Mouse (Mus musculus) left cerebral cortex, adult 8-10 months (tissue): ENCODE measurements at regions not wholly inside any gene's neighbourhood (a gene's known extent, or its start where the extent isn't known, plus 50 kb on each side); places are given as distances from the start of the nearest gene placed in this dataset.

Source experiments
- DNase-seq, 2 experiments: peaks; one replicate each; pipeline ENCODE4 v3.0.0; 2022; ENCODE audit warnings: low spot score in 2 of 2

DNA sequence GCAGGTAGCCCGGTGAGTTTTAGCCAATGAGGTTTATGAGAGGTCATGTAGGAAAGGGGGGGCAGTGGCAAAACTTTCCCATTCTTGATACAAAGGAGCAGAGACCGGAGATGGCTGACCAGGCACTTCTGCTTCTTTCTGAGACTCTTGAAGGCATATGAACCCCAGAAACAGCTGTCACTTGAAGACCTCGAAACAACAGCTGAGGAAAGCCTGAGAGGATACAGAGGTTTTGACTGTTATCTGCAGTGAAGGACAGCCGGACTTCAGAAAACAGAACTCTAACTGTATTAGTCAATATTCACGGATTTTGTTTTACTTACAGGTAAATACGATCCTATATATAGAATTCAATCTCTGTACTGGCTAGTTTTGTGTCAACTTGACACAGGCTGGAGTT, 50.0 kb upstream of the Tiparp start:
- no peak for DNase-seq

DNA sequence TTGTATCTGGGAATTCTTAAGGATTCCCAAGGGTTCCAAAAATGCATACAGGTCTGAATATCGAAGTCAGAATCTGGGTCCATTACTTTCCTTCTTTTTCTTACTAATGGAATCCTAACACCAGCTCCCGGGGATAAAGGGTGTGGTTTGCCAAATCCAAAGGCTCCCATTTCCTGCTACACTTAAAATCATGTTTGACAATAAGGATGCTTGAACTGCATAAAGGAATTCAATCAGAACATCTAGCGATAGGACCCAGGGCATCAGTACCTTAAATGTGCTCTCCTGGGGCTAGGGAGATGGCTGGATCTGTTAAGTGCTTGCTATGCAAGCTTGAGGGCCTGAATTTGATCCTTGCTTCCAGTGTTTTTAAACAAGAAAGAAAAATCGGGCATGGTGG, 51.1 kb upstream of the Tiparp start:
- no peak for DNase-seq

DNA sequence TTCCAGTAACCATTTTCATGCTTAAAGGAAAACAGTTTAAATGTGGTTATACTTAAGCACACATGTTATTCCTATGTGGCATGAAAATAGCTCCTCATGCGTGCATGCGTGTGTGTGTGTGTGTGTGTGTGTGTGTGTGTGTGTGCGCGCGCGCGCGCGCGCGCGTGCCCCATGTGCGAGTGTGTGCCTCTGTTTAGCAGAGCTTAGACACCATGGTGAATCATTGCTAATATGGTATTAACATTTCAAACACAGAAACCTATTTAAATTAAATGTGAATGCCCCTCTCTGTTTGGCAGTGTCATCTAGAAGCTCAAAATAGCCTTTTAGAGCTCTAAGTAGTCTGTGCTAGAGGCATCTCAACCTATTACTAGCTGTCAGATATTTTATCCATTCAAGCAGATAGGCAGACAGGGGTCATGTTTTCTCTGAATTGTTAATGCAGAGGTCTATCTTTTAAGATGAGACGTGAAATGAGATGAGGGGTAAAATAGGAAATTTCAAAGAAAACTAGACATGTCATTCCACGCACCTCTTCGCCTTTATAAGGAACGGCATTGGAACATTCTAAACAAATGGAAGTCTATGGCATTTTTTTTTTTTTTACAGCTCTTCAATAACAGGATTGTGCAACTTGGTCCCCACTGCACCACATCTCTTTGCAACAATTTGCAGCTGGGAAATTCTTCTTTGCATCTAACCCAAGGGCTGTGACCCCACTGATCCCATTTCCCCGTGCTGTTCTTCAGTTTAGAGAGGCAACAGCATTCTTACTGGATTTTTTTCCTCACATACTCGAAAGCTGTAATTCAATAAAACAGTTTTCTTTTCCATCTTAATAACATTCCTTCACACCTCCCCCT, 51.9 kb upstream of the Tiparp start:
- DNase-seq = no peak

DNA sequence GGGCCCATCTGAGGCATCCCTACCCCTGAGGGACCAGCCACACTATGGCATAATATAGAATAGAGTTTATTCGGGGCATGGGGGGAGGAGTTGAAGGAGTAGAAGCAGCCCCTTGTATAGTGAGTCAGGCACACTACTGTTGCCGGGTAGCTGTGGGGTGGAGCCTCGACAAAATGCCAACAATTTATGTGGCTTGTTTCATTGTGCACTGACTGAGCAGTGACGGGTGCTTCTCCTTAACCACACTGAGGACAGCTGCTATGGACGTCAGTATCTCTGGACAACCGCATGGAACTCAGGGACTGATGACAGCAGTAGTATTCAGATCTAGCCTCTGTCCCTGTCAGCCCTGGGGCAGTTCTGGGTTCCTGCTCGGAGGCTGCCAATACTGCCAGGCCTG, 53.6 kb upstream of the Tiparp start:
- DNase-seq = no peak

DNA sequence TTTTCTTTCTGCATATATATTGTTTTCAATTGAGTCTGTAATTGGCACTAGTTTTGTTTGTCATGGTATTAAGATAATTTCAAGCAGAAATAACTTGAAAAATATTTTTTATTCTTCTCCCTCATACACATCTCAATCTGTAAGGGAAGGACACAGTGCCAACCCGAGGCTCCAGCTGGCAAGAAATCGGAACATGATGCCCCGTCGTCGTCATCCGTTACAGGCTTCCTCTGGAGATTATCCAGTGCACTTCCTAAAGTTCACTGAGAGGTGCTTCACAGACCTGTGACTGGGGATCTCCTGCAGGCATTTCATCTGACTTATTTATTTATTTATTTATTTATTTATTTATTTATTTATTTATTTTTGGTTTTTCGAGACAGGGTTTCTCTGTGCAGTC, 56.4 kb upstream of the Tiparp start:
- DNase-seq = no peak

DNA sequence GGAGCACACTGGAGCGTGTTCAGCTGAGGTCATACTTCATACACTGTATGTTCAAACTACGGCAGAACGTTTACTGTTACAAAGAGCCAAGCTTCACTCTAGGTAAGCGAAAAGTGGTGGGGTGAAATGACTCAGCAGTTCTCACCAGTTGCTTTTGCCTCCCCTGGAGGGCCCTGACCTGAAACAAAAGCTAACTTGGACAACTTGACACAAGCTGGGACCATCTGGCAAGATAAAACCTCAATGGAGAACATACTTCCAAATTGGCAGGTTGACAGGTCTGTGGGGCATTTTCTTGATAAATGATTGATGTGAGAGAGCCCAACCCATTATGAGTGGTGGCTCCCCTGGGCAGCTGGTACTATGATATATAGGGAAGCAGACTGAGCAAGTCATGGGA, 59.0 kb upstream of the Tiparp start:
- no peak for DNase-seq

DNA sequence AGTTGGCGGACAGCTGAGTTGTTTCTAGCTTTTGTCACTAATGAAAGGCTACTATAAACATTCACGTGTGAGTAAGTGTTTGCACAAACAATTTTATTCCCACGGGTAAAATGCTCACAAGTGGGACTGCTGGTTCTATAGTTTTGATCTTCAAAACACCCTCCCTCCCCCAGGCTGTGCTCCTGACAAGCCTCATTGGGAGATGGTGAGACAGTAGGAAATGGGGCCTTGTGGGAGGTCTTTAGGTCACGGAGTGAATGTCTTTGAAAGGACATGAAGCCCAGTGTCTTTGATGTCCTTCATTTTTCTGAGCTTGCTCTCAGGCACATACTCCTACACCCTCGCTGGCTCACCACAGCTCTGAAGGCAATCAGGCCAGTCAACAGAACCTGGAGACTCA, 63.4 kb upstream of the Tiparp start:
- no peak for DNase-seq

DNA sequence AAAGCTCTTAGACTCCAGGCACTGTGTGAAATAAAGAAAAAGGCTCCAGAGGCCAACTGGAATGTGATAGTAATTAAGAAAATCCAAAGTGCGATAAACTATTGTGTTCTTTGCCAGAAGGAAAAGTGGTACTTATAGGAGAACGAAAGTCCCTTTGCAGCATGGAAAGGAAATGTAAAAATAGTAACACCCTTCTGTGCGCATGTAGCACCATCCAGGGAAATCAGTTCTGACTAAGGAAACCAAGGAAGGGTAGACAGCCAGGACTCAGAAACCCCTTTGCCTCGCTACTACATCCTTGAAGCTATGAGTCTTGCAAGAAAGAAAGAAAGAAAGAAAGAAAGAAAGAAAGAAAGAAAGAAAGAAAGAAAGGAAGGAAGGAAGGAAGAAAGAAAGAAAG, 67.3 kb upstream of the Tiparp start:
- no peak for DNase-seq

DNA sequence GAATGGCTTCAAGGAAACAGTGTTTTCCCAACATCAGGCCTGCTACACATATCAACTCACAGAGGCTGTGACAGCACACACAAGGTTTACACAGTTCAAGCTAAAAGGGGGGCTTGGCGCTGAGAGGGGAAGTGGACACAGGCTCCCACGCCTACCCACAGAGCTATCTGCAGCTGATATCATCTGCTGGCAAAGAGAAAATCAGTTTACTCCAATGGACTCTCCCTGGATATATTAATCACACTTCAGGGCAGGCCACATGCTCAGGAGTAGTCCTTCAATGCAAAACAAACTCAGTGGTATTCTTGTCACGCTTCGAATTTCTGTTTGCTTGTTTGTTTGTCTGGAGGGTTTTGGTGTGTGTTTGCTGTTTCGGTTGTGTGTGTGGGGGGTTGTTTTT, 67.3 kb upstream of the Ssr3 start:
- no peak for DNase-seq

DNA sequence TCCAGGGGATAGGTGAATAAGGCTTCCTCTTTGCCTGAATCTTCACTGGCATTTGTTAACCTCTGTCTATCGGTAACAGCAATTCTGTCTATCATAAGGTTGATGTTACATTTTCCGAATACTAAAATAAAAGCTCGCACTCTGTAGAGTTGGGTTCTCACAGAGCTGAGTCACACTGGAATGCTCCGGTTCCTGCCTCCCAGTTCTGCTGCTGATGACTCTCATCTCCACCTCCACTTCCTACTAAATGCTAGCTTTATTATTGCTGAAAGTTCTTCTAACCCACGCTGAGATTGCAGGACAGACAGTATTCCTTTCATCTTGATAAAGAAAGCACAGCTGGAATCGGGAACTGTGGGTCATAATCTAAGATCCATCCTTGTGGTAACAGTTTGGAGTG, 65.5 kb upstream of the Ssr3 start:
- DNase-seq = no peak

DNA sequence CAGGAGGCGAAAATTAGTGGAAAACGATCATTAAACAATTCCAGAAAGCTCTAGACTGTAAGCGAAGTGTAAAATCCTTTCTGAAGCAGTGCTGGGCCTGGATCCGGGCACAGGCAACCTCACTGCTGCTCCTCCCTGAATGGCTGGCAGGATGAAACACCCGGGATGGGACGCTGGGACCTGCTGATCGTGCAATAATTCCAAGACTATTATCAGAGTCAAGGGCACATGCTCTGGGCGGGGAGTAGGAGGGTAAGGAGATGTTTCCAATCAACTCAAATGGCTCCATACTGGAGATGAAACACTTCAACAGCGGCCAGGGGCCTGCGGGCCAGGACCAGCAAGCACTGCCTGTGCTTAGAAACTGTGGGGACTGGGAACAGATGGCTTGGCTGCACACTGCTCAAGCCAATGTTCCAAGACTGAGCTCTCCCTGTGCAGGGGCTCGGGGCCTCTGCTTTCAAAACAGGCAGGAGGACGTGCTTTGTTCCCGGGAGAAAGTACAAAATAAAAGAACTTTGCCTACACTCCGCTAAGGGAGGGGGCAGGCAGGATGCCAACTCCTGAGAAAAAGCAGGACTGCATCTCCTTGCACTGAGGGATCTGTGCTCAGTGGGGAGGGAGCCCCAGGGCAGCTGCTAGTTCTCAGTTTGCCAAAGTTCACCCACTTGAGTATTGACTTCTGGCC, 63.3 kb upstream of the Ssr3 start:
- DNase-seq = peak; percentile 25 to 41

DNA sequence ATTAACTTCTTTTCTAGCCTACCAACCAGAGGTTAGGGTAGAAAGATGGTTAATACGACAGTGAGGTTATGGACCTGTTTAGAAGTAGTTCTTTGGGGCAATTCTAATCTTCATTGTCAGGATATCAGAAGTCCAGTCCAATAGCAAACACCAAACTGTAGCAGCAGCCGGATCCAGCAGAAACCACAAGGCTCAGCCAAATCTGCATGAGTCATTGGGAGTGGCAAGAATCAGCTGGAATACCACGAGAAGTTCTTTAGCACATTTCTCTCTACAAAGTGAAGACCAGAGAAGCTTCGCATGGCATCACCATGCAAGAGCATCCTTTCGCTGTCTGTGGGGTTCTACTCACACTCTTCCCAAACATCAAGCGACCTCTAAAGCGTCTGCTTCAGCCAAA, 61.9 kb upstream of the Ssr3 start:
- DNase-seq = no peak

DNA sequence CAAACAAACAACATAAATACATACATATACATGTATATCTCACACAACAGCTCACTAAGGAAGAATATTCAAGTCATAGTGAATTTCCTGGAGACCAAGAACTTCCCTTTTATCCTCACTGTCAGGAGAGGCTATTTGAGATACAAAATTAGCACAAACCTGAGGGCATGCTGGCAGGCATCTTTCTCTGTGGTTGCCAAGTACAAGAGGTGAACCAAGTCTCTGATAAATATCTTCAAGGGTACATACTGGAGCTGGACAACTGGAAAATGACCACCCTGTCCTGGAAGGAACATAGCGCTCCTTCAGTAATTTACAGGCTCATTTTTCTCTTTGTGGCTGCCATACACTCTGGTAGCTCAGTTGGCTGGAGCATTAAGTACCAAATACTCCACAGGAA, 56.8 kb upstream of the Ssr3 start:
- no peak for DNase-seq

DNA sequence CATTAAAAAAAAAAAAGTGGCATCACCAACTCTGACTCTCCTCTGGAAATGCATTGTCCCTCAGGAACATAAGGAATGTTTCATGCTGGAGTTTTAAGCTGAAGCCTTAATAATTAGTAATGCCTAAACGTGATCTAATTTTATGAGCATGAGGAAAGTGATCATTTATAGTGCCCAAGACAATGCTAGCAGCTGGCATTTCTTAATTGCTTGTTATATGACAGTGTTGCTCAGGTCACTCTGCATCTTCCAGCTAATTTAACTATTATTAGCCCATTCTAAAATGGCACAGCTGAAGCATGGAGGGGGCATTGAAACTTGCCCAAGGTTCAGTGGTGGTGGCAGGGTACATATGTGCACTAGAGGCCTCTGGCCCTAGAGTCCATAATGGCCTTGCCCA, 51.3 kb upstream of the Ssr3 start:
- DNase-seq = no peak

DNA sequence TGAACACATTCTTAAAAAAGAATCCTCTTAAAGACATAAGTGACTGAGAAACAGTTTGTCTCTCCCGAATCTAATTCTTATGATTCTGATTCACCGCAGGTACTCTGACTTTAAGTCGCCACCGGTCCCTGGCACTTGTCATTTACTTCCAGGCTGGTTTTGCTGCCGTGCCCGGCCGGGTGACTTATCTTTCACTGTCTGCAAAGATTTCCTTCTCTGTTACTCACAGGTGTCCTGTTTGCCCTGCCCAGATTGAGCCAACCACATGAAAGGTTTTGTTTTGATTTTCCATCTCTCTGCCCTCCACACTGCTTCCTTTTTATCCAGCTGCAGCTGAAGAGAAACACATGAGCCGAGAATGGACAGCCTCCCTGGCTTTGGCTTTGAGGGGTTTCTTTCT, 50.5 kb upstream of the Ssr3 start:
- DNase-seq = no peak

DNA sequence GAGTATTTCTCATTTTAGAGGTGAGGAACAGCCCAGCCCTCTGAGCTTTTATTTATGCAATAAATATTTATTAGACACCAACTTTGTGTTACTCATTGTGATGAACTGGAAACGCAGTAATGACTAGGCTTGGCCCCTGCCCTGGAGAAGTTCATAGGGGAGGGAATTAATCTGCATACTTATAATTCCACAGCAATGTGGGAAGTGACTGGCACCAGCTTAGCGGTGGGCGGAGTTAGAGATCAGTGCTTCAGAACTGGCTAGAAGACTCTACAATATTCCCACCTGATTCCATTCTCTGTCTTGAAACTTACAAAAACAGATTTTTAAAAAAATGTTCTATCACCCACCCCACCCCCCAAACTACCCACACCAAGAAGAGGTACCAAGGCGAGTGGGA, 49.8 kb upstream of the Ssr3 start:
- no peak for DNase-seq
